Mouse (Mus musculus): ENCODE data around the gene Anks4b.

- TF ChIP-seq GATA1 (IDR thresholded peaks at IDR 0.05; ENCODE audit: borderline replicate concordance, low read length) (no peak), CTCF (IDR thresholded peaks at IDR 0.05; ENCODE audit: low read depth, low read length) (no peak)
Observed at GRCm38 (mm10) chr7:120178935-120179334, 5.3 kb downstream of the Anks4b start.
